Mouse (Mus musculus) ES-Bruce4 (cell line): ENCODE data around the gene Stum.

Experiments
- CTCF ChIP-seq: IDR thresholded peaks from one replicate; pipeline ENCODE4 v1.8.1; 2011; ENCODE audit warnings: low read depth, low read length
- EP300 ChIP-seq: IDR thresholded peaks from 2 replicates; pipeline ENCODE4 v1.6.1; 2011; ENCODE audit warnings: low read depth, low read length; ENCODE audit not compliant: insufficient read depth

GRCm38 (mm10) chr1:180525301-180525700, 42.0 kb upstream of the Stum start:
- TF ChIP-seq CTCF (no peak), EP300 (no peak)
